Mouse (Mus musculus): ENCODE data around the gene 1700074P13Rik.
"Not testable (repeated sequence)": the region's sequence is repeated elsewhere in the genome, so short reads cannot be mapped to it uniquely, and the experiment has no call there.

The 1700074P13Rik gene

GRCm38 (mm10) chr6:40940457-40940856 lies at the start of gene 1700074P13Rik:
1700074P13Rik (minus strand) TSS chr6:40940557.
- no peak for DNase-seq

GRCm38 (mm10) chr6:40964454-40964853 lies 24.1 kb upstream of the 1700074P13Rik start, which contains the start of gene 1810009J06Rik:
1810009J06Rik (plus strand) TSS chr6:40964754.
- DNase-seq: not testable (repeated sequence)

- no peak for DNase-seq
Measured at GRCm38 (mm10) chr6:40953716-40954115, 13.4 kb upstream of the 1700074P13Rik start.

- no peak for DNase-seq
Measured at GRCm38 (mm10) chr6:40951770-40952169, 11.4 kb upstream of the 1700074P13Rik start, which contains the start of gene Gm4744. Gm4744 (minus strand) TSS chr6:40951870.

GRCm38 (mm10) chr6:40919954-40920353 lies 20.4 kb downstream of the 1700074P13Rik start:
- DNase-seq: no peak

GRCm38 (mm10) chr6:40900287-40900686 lies 40.1 kb downstream of the 1700074P13Rik start, which contains the start of gene Prss58:
Prss58 (minus strand) TSS chr6:40900387.
- no peak for DNase-seq

GRCm38 (mm10) chr6:40894716-40895115 lies 45.6 kb downstream of the 1700074P13Rik start:
- no peak for DNase-seq

GRCm38 (mm10) chr6:40893577-40893976 lies 46.8 kb downstream of the 1700074P13Rik start:
- peak; percentile 18 for DNase-seq

GRCm38 (mm10) chr6:40891754-40892153 lies 48.6 kb downstream of the 1700074P13Rik start:
- DNase-seq: no peak

GRCm38 (mm10) chr6:40890973-40891372 lies 49.4 kb downstream of the 1700074P13Rik start:
- no peak for DNase-seq

GRCm38 (mm10) chr6:40887394-40887793 lies 53.0 kb downstream of the 1700074P13Rik start, which contains the start of gene Moxd2:
Moxd2 (minus strand) TSS chr6:40887494.
- DNase-seq: no peak
